Mouse (Mus musculus) lung, postnatal 10 days (tissue): ENCODE measurements around the gene Rbms3.

Source experiments
- DNase-seq: peaks from one replicate; pipeline ENCODE4 v3.0.0; 2021

Gene Rbms3

DNA sequence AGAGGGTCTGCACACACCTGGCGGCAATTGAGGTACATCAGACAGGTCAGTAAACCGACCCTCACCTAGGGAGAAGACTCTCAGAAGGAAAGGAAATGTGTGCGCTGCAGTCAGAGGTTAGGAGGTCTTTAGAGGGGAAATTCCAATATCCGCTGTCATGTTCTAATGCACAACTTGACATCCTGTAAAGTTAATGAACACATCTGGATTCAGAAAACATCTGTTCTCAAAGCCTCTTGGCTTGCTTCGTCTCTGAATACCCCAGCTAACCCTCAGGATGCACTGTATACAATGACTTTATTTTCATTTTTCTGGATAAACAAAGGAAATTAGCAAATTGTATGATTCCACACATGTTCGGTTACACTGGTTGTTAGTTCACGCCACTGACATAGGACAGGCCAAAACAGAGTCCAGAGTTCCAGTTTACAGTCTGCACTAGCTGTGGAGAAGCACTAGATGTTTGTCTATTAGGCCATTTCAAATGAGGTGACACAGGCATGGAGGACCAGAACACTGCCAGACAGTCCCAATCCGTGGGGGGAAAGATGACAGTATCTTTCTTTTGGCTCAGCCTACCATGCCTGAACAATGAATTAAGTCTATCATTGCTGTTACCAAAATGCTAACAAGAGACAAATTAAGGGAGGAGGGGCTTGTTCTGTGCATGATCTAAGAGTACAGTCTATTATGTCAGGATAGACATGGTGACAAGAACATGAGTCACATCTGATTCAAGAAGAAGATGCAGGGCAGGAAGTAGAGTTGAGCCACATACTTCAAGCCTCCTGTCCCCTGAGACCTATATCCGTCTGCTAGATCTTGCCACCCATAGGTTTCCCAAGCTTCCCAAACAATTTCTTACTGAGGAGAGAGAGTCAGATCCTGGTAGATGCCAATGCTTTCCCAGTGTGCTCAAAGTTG, 538.2 kb downstream of the Rbms3 start:
- peak; percentile 21 for DNase-seq

DNA sequence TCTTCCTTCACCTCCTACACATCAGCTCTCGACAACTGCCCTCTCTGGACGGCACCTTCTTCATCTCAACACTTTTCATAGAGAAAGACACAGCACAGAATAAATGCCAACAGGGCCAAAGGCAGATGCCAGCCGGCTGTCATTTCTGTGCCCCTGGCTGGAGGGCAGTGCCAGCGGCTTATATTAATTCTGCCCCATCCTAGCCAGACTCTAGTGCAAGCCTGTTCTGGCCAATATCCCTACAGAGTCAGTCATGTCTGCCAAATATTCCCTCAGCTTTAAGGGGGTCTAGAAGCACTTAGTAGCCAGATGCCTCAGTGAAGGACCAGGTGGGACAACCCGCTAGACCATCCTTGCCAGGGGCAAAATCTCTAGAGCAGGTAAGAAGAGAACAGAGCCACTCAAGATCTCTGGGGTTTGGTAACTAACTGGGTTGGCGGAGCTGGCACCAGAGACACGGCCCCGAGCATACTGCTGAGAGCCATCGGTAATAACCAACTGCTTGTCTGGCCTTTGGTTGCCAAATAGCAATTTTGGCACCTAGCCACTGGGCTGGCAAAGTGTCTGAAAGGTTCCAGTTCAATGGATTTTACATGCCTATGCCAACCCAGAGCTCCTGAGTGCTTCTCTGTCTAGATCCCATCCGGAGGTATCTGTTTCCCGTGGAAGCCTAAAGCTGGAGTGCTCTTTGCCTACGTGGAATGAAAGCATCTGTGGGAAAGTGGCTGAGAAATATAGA, 540.1 kb downstream of the Rbms3 start:
- DNase-seq, result no peak

DNA sequence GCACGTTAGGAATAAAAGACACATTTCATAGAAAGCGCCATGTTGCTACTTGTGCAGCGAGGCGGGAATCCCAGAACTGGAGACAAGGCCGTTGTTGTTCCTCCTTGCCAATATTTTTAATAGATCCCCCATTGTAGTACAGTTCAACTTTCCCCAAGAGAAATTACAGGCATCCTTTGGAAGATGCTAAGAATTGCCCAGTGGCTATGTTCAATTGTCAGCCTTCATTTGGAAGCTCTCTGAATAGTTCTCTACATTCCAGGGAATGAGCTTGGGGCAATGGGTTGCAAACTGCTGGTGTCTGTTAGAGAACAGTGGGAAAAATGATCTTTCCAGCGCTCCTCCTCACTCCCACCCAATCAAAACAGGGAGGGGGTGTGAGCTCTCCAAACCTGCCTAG, 541.4 kb downstream of the Rbms3 start:
- DNase-seq, result no peak

DNA sequence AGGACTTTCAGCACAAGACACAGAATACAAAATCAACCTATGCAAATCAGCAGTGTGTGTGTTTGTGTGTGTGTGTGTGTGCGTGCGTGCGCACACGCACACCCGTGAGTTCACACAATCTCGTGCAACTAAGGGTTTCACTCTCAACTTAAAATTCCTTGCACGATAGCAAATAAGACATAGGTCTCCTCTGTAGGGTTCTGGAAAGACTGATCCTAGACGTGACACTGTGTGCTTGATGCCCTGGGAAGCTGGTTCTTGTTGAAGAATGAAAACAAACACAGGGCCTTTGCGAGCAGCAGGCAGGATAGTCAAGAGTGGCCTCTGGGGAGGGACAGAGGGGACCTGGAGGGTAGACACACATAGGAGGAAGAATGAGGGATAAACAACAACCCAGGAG, 544.0 kb downstream of the Rbms3 start:
- no peak for DNase-seq

DNA sequence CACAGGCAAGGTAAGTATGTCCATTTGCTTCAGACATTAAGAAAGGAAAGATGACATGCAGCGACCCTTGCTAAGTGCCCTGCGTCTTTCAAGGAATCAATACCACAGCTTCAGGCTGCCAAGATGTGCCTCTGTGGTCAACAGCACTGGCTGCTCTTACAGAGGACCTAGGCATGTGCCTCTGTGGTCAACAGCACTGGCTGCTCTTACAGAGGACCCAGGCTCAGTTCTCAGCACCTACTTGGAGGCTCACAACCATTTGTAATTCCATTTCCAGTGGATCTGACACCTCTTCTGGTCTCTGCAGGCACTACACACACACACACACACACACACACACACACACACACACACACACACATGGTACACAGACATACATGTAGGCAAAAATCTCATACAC, 545.2 kb downstream of the Rbms3 start:
- no peak for DNase-seq

DNA sequence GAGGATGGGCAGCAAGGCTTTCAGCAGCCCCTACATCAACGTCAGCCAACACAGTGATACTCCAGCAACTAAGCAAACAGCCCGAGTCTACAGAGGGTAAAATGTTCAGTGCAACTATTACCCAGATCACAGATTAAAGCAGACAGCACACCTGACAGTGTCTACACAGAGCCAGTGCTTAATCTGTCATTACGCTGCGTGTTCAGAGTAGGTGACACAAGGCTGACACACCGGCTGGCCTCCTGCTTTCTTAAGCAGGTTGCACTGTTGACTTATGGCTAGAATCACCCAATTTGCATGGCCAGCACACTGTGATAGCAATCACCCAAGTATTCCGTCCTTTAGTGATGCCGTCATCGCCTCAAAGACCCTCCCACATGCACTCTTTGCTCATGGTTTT, 550.2 kb downstream of the Rbms3 start:
- no peak for DNase-seq

DNA sequence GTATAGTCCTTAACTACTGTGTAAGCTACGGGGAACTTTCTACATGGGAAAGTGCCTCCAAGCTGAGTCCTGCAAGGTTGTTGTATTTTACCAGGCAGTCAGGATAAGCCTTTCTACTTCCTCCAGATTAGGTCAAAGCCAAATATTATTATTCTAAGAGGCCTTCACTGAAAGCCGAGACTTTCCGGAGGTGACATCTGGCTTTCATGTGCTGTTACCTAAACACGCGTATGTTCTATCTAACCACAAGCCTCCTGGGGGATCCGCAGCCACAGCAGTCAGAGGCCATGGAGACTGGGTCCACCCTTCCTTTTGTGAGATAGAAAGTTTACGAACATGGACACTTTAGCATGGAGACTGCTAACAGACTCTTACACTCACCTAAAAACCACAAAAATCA, 552.2 kb downstream of the Rbms3 start:
- no peak for DNase-seq

DNA sequence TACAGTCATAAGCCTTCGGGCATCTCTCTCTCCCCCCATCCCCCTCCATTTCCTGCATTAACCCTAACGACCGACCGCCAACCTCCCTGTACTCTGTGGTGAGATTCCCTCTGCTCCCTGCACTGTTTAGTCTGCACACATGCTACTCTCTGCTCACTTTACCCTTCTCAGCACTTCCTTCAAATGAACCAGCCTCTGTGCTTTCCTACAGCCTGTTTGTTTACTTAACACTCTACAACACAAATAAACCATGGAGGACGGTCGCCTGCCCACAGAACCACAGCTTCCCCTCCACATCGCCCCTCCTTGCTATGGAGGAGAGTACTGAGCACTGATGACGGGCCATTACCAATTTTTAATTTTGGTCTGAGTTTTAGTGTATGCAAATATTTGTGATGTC, 552.9 kb downstream of the Rbms3 start:
- DNase-seq, result peak; percentile 53

DNA sequence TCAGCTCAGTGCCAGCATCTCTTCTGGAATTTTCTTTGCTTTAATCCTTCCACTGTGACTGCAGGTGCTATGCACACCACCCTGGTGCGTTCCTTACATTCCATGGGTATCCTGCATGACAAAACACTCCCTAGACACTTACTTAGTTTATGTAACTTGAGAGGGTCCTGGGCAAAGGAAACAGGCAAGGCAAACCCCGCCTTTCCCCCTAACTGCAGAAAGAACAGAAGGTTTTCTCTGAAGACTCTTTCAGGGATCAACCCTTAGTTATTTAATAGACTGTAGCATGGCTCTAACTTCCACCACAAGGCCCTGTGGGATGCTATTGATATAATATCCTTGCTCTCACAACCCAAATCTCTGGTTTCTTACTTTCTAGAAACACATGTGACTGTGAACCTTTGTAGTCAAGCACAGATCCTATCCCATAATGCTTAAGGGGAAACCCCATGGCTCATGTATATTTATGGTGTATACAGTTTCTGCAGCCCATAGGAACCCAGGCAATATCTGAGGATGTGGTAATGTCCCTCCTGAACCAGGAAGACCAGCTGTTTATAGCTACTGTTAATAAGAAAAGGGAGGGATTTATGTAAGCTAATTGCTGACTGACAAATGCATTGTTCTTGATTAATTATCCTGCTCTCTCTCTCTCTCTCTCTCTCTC, 557.1 kb downstream of the Rbms3 start:
- DNase-seq, result no peak

DNA sequence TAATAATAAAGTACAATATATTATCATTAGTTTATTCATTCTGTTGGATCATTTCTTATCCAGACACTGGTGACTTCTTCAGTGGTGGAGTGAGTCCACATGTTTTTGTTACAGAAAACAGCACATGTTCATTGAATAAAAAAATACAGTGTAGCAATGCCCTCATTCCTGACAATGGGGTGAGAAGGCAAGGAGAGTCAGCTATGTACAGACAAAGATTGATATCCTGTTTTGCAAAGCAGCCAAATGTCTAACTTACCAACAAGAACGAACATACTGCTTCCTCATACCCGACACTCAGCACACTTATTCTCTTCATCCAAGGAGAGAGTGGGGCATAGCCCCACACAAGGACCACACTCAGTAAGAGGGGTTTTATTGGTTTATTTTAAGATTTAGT, 559.1 kb downstream of the Rbms3 start:
- DNase-seq, result no peak

DNA sequence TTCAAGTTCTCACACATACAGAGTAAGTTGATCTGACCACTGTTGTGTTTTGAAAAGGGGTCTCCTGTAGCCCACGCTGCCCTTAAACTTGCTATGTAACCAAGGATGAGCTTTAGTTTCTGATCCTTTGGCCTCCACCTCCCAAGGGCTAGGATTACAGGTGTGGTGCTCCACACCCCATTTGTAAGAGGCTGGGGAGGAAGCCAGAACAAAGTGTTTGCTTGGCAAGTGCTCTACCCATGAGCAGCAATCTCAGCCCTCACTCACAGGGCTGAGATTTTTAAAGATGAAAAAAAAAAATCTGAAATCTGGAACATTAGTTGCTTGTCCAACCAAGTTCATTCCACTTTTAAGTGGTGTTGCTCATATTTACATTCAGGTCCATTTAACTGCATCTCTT, 560.5 kb downstream of the Rbms3 start:
- peak; percentile 51 for DNase-seq

DNA sequence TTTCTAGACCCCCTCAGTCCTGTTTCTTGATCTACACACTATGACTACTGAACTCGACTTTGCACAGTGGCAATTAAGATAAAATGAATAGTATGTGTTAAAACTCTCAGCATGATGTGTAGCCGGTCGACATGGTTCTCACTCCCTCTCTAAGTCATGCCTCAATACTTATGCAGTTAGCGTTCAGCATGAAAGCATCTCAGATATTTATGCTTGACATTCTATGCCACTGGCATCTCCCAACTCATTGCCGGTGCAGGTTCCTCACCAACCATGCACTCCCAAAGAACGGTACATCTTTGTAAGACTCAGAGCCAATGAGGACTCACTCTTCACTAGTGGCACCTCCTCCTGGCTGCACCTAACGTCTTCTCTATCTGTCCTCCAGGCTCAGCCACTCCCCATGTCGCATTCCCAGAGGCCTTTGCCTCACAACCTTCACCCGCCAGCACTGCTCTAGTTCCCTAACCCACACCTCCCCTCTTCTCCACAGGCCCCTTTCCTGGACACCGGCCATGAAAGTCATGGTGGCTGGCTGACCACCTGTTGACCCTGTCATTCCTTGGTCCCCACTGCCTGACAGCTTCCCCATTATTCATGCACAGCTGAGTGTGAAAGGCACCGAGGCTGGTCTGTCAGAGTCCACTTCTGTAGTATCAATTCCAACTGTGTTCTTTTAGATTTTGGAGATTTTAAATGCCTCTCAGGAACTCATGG, 561.9 kb downstream of the Rbms3 start:
- DNase-seq, result peak; percentile 17

DNA sequence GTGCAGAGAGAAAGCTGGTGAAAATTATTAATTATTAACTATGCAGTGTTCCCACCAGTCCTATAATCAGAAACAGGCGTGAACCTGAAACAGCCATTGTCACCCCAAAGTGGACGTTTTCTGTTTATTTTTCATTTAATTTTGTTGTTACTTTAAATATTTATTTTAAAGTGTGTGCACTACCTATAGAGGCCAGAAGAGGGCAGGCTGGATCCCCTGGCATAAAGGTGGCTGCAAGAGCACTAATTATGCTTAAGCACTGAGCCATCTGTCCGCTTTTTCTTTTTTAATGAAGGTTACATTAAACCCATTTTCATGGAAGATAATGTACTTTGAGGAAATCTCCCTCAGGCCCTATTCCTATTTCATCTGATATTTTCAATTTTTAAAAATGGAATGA, 563.2 kb downstream of the Rbms3 start:
- DNase-seq, result no peak

DNA sequence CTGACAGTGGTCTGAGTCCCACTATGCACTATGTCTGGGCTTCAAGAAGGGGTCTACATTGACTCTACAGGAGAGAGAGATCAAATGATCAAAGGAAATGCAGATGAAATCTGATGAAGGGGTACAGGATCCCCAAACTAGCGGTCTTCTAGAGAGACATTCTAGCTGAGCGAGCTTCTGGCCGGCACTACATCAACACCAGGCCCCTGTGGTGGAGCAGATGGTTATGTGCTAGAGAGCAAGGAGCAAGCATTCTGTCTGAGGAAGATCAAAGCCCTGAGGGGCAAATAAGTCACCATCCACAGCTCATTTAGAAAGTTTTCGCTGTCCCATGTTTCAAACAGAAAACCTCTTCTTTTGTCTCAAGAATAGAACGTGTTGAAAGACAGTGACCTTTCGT, 564.1 kb downstream of the Rbms3 start:
- DNase-seq, result no peak

DNA sequence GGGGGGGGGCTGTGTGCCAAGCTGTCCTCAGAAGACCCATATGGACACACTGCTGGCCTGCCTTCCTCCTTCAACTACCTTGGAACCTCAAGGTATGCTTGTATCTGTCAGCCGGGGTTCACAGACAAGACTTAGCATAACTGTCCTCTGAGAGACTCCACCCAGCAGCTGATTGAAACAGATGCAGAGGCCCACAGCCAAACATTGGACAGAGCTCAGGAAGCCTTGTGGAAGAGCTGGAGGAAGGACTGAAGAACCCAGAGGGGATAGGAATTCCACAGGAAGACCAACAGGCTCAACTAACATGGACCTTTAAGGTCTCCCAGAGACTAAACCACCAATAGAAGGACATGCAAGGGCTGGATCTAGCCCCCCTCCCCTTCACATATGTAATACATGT, 570.1 kb downstream of the Rbms3 start:
- DNase-seq, result no peak

DNA sequence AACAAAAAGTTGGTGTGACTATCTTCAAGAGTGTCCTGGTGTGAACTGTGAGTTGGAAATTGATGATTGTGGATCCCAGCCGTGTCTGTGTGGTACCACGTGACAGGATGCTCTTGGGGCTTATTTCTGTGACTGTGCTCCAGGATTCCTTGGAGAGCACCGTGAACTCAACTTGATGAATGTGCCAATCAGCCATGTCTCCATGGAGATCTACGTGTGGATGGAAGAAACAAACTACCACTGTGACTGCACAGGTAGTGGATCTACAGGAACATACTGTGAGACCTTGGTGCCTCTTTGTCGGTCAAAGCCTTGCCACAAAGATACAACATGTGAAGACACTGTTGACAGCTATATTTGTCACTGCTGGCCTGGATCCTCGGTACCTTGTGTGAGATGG, 570.6 kb downstream of the Rbms3 start:
- no peak for DNase-seq

DNA sequence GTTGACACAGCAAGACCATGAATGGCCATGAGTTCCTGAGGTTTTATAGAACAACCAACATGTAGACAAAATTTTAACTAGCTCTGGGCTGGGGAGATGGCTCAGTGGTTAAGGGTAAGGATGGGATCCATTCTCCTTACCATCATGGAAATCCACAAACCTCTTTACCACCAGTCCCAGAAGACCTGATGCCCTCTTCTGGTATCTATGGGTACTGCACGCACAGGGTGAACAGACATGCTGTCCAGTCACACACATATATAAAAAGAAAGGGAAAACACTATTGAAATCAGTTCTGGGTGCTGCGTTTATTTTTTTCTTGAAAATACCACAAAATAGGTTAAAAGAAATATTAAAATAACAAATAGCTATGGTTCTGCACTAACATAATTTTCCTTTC, 577.8 kb downstream of the Rbms3 start:
- DNase-seq, result peak; percentile 23

DNA sequence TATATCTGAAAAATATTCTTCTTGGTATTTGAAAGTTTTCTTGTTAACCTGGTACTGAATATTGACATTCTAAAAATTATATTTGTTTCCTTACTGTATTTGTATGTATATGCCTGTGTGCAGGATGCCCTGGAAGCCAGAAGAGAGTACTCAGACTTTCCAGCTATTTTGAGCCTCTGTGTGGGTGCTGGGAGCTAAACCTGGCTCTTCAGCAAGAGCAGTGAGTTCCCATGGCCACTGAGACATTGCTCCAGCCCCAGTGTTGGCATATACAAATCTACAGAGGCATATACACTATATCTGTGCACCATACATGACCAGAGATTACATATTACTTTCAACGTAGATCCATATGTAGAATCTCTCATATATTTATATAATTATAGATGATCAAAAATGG, 581.1 kb downstream of the Rbms3 start:
- no peak for DNase-seq

DNA sequence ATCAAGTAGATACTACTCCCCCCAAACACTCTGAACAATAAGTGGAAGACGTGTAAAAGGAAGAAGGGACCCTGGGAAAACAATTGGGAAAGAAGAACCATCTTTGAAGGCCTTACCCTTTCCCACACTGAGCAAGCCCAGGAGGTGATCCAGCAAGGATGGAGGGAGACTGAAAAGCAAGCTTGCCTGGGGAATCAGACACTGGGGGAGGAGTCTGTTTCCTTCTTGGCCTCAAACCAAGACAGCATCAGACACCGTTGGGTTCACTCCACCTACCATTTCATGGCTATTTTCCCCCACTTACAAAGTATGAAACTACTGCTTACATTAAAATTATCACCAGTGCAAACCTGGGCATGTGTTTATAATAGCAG, 587.7 kb downstream of the Rbms3 start:
- peak; percentile 31 for DNase-seq

DNA sequence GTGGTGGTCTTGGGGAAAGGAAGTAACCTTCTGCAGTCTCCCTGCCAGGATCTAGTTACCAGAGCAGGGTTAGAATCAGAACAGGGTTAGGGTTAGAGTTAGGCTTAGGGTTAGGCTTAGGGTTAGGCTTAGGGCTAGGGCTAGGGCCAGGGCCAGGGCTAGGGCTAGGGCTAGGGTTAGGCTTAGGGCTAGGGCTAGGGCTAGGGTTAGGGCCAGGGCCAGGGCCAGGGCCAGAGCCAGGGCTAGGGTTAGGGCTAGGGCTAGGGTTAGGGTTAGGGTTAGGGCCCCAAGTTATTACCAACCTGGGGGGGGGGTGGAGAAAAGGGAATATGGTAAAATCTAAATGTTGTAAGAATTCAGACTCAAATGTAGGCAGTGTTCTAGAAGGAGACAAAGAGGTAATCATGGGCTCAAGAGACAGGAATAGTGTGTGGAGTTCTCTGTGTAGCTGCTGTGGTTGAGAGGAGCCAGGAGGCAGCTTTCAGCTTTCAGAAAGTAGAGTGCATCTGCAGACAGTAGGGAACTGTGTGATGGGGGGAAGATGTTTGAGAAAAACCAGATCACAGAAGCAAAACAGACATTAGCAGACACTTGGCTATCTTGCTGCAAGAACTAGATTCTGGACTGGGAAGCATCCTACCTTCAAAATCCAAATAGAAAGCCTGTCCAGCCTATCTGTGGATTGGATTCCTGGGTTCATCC, 588.3 kb downstream of the Rbms3 start:
- no peak for DNase-seq

DNA sequence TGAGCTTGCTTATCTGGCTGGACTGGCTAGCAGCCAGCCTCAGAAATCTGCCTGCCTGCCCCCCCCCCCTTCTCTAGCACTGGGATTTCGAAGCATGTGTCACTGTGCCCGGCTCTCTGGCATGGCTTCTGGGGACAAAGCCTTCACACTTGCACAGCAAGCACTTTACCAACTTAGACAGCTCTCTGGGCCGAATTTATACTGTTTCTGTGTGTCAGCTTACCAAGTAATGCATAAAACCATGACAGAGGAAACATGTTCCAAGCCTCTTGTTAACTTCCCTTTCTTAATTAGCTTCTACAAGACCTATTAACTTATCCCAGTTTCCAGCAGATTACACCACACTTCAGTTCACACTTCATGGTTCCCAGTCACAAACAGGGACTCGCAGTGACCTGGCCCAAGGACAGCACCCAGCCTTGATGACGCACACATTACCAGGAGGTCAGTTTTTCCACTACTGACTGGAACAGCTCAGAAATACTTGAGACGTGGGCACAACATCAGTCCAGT, 589.7 kb downstream of the Rbms3 start:
- peak; percentile 83 for DNase-seq

DNA sequence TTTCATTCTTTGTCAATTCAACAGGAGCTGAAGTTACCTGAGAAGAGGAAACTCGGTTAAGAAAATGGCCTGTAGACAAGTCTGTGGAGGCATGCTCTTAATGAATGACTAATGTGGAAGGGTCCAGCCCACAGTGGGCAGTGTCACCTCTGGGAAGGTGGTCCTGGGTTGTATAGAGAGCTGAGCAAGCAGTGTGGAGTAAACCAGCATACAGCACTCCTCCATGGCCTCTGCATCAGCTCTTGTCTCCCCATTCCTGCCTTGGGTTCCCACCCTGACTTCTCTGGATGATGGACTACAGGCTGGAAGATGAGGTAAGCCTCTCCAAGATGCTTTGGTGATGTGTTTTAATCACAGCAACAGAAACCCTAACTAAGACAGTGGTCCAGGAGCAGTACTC, 597.0 kb downstream of the Rbms3 start:
- DNase-seq, result no peak
